Mouse (Mus musculus) hindbrain, postnatal 0 days (tissue): Measurements from ENCODE around the gene Sik3. TPM values are rescaled to one million over a fixed set of nuclear protein-coding genes. Genes with fewer than 3 reads are reported as not detected.
A peak's percentile ranks its signal among the peaks of the same experiment; 100 is the strongest.

Source experiments
- ATAC-seq: fragments of 200-750 bp; cut with Nextera tagmentation; 2 replicates; pipeline ENCODE4 v1.8.0; 2017; ENCODE audit warnings: mild to moderate bottlenecking, moderate TSS enrichment, moderate library complexity
- DNase-seq: peaks from one replicate; pipeline ENCODE4 v3.0.0-alpha.2; 2015; ENCODE audit warnings: low spot score
- H3K27ac ChIP-seq: fragments of 300-500 bp; sonication (generic); 2 replicates; pipeline ENCODE4 v1.5.1; 2014; ENCODE audit warnings: mild to moderate bottlenecking
- H3K27me3 ChIP-seq: fragments of 300-500 bp; sonication (generic); 2 replicates; pipeline ENCODE4 v1.6.1; 2014; ENCODE audit warnings: low read length, mixed read lengths; ENCODE audit not compliant: insufficient read depth
- H3K36me3 ChIP-seq: fragments of 300-500 bp; sonication (generic); 2 replicates; pipeline ENCODE4 v1.6.1; 2014; ENCODE audit warnings: low read length, mixed read lengths; ENCODE audit not compliant: insufficient read depth
- H3K4me1 ChIP-seq: fragments of 300-500 bp; sonication (generic); 2 replicates; pipeline ENCODE4 v1.6.1; 2014; ENCODE audit warnings: antibody characterized with exemption, low read length, mixed read lengths; ENCODE audit not compliant: insufficient read depth
- H3K4me2 ChIP-seq: fragments of 300-500 bp; sonication (generic); 2 replicates; pipeline ENCODE4 v1.6.1; 2014; ENCODE audit warnings: low read depth, mild to moderate bottlenecking, low read length, moderate library complexity, mixed read lengths
- H3K4me3 ChIP-seq: fragments of 300-500 bp; sonication (generic); 2 replicates; pipeline ENCODE4 v1.5.1; 2014; ENCODE audit warnings: low read length
- H3K9ac ChIP-seq: fragments of 300-500 bp; sonication (generic); replicated peaks from 2 replicates; pipeline ENCODE4 v1.6.1; 2014; ENCODE audit warnings: mild to moderate bottlenecking, low read length, moderate library complexity, mixed read lengths
- H3K9me3 ChIP-seq: fragments of 300-500 bp; sonication (generic); 2 replicates; pipeline ENCODE4 v1.6.1; 2016; ENCODE audit warnings: low read length, mixed read lengths
- CTCF ChIP-seq: IDR thresholded peaks from 2 replicates; pipeline ENCODE4 v1.5.1; 2016; ENCODE audit warnings: antibody characterized with exemption, control low read depth, low read depth
- WGBS: fragments of 180-500 bp; shearing (Covaris S2); extraction: QIAGEN DNeasy Blood & Tissue Kit; methylation state at CpG from one replicate; pipeline ENCODE4 v1.1.7; 2014; 5-methylcytosine and 5-hydroxymethylcytosine counted together
- polyA plus RNA-seq: library from polyadenylated mRNA; unstranded; fragments of >200 nt; fragmentation: Nextera tagmentation; extraction: Ambion mirVana; gene quantifications from 2 replicates; pipeline ENCODE4 v1.2.1, GENCODE M21; 2015
- total RNA-seq: library from RNA; depleted of rRNA; stranded (reverse); fragments of >200 nt; gene quantifications from 2 replicates; pipeline ENCODE4 v1.2.3, GENCODE M21; 2014

Gene Sik3
- total and polyA plus RNA-seq, 2 experiments from 2014 or later, result 12.5 to 37.1 TPM

DNA sequence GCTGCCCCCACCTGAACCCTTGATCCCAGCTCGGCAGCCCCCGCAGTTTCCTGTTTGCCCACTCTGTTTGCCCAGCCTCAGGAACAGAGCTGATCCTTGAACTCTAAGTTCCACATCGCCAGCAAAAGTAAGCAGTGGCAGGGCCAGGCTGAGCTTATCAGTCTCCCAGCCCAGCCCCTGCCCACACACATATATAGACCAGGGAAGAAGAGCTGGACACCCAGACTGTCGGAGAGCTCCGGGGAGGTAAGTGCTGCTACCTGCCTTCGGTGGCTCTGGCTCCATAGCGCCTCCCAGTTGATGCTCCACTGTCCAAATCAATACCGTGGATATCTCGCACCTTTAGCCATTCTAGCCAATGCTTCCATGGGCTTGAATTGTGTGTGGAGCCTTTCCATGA lies 215.9 kb downstream of the Sik3 start, which contains the start of gene Apoa1:
Gene Apoa1 (plus strand): TSS at position 90 of the 400 bp plus-strand sequence.
- peaks cover 3% of the 10 kb centered on the region; the same call in 1 of the 2 replicates for H3K4me1 ChIP-seq
- H3K9ac ChIP-seq, result no peak within 1 kb of the TSS
- no peak for TF ChIP-seq CTCF
- no peak within 1 kb of the TSS for H3K4me2 ChIP-seq
- ATAC-seq (no peak), DNase-seq (no peak)
- WGBS, result 66% methylated on average over 9 of the region's 9 CpGs
- H3K27me3 ChIP-seq, result no peaks in the 10 kb centered on the region
- H3K9me3 ChIP-seq, result no peaks in the 10 kb centered on the region
- no peaks in the 10 kb centered on the region; the same call in 1 of the 2 replicates for H3K36me3 ChIP-seq
- H3K4me3 ChIP-seq, result no peak within 1 kb of the TSS
- H3K27ac ChIP-seq, result no peak within 1 kb of the TSS

DNA sequence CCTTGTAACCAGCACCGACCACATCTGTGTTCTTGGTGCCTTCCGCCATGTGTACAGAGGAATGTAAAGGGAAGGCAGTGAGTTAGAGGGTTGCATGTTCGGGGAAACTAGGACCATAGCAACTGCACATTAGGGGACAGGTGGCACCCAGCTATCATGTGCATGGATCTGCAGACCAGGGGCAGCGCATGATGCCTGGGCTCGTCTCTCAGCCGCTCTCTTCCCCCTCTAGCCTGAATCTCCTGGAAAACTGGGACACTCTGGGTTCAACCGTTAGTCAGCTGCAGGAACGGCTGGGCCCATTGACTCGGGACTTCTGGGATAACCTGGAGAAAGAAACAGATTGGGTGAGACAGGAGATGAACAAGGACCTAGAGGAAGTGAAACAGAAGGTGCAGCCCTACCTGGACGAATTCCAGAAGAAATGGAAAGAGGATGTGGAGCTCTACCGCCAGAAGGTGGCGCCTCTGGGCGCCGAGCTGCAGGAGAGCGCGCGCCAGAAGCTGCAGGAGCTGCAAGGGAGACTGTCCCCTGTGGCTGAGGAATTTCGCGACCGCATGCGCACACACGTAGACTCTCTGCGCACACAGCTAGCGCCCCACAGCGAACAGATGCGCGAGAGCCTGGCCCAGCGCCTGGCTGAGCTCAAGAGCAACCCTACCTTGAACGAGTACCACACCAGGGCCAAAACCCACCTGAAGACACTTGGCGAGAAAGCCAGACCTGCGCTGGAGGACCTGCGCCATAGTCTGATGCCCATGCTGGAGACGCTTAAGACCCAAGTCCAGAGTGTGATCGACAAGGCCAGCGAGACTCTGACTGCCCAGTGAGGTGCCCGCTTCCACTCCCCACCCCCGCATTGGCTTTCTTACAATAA lies 217.2 kb downstream of the Sik3 start:
- peak overlapping the region; percentile 55 for H3K9ac ChIP-seq
- ATAC-seq, result peak; percentile 95
- peak overlapping the region; percentile 78 for H3K4me2 ChIP-seq
- DNase-seq, result peak; percentile 95
- H3K27ac ChIP-seq, result peak overlapping the region; percentile 77
- H3K4me1 ChIP-seq, result peaks cover 3% of the 10 kb centered on the region; the same call in 1 of the 2 replicates
- H3K4me3 ChIP-seq, result peak overlapping the region; percentile 41
- peak; percentile 90 for TF ChIP-seq CTCF
- H3K9me3 ChIP-seq, result no peaks in the 10 kb centered on the region
- 14% methylated on average over 37 of the region's 37 CpGs for WGBS
- H3K27me3 ChIP-seq, result no peaks in the 10 kb centered on the region
- no peaks in the 10 kb centered on the region; the same call in 1 of the 2 replicates for H3K36me3 ChIP-seq

DNA sequence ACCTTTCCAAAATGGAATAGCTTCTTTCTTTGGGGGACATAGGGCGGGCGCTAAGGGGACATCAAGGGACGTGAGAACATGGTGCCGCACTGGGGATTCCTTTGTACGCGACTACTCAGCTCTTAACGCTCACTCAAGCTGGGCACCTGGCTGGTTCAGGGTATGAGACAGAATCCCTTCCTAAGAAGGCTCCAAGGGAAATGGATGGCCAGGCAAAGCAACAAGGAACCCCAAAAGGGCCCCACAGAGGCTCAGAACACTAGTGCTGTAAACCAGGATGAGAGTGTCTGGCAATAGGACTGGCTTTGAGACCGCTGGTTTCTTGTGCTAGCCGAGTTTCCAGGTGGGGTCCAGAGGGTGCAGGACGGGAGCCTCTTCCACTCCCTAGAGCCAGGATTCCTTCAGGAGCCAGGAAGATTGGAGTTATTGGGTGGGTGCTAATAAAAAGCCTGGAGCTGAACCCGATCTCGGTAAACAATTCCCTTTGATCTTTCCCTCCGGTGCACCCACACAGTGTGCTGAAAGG lies 217.9 kb downstream of the Sik3 start:
- Histone ChIP-seq H3K36me3 (no peaks in the 10 kb centered on the region), H3K4me3 (peak overlapping the region; percentile 41), H3K4me1 (peaks cover 3% of the 10 kb centered on the region; the same call in 1 of the 2 replicates), H3K27ac (peak overlapping the region; percentile 77), H3K9me3 (no peaks in the 10 kb centered on the region), H3K9ac (peak overlapping the region; percentile 55), H3K4me2 (peak overlapping the region; percentile 78), H3K27me3 (no peaks in the 10 kb centered on the region)
- no peak for TF ChIP-seq CTCF
- ATAC-seq (no peak; the same call in 1 of the 2 replicates), DNase-seq (peak; percentile 28)
- 17% methylated on average over 13 of the region's 13 CpGs for WGBS

DNA sequence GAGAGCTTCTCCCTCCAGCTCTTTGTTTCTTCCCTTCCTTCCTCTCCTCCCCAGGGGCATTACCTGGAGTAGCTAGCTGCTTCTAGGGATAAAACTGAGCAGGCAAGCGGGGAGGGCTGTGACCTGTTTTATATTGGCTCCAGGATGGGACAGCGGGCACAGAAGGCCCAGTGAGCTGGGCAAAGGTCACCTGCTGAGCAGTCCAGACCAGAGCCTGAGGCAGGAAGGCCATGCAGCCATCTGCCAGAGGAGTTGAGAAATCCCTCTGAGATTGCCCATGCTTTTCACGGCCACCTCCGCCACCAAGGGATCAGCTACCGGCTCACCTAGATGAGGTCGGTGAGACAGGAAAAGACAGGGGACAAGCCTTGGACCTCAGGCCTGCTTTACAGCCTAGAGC lies 222.6 kb downstream of the Sik3 start:
- 83% methylated on average over 6 of the region's 6 CpGs for WGBS
- Histone ChIP-seq H3K27ac (no peak overlapping the region), H3K9ac (no peak overlapping the region), H3K36me3 (no peaks in the 10 kb centered on the region), H3K9me3 (no peaks in the 10 kb centered on the region), H3K27me3 (no peaks in the 10 kb centered on the region), H3K4me1 (no peaks in the 10 kb centered on the region), H3K4me2 (no peak overlapping the region), H3K4me3 (no peak overlapping the region)
- no peak for DNase-seq
- TF ChIP-seq CTCF, result no peak
- no peak for ATAC-seq

DNA sequence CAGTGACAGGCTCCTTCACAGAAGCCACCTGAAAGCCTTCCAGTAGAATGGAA lies 222.8 kb downstream of the Sik3 start, which contains the start of gene Apoc3:
Gene Apoc3 (minus strand): TSS at position 41 of the 53 bp plus-strand sequence.
- Histone ChIP-seq H3K9ac (no peak within 1 kb of the TSS), H3K4me3 (no peak within 1 kb of the TSS), H3K9me3 (no peaks in the 10 kb centered on the region), H3K4me1 (no peaks in the 10 kb centered on the region), H3K4me2 (no peak within 1 kb of the TSS), H3K27ac (no peak within 1 kb of the TSS), H3K36me3 (no peaks in the 10 kb centered on the region), H3K27me3 (no peaks in the 10 kb centered on the region)
- TF ChIP-seq CTCF, result no peak
- no peak for ATAC-seq
- no peak for DNase-seq

DNA sequence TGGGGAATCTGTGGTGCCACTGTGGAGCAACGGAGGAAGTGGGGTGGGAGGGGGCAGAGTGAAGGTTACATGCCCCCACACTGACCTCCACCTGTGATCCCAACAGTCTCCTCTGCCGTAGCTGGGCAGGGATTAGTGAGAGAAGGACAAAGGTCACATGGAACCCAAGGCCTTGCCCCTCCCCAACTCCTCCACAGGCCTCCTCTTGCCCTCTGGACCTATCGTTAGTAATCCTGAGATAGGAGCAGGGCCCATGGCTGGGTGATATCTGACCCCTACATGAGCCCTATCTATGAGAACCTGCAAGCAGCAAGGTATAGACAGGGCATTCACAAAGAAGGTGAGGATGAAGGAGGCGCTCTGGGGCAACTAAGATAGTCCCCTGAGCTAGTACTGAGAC lies 223.0 kb downstream of the Sik3 start:
- ATAC-seq (no peak), DNase-seq (no peak)
- no peak overlapping the region for H3K4me3 ChIP-seq
- no peaks in the 10 kb centered on the region for H3K9me3 ChIP-seq
- no peaks in the 10 kb centered on the region for H3K27me3 ChIP-seq
- H3K4me1 ChIP-seq, result no peaks in the 10 kb centered on the region
- no peak overlapping the region for H3K4me2 ChIP-seq
- no peak overlapping the region for H3K27ac ChIP-seq
- no peaks in the 10 kb centered on the region for H3K36me3 ChIP-seq
- WGBS, result 68% methylated on average over 4 of the region's 4 CpGs
- H3K9ac ChIP-seq, result no peak overlapping the region
- no peak for TF ChIP-seq CTCF

DNA sequence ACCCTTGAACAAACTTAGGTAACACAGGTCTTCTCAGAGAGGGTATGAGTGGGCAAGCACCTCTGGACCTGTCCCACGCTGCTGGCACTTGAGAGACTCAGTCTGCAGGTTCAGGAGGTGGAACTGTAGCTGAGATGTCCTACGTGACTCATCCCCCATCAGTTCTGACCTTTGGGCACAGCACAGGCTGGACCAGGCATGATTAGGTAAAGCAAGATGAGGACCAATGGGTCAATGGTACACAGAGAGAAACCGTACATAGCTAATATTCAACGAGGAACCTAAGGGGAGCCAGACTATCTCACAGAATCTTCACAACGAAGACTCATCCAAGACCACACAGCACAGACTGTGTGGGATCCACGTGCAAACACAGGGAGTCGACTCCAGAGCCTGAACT lies 226.2 kb downstream of the Sik3 start:
- WGBS, result 86% methylated on average over 7 of the region's 7 CpGs
- Histone ChIP-seq H3K9me3 (no peaks in the 10 kb centered on the region), H3K4me3 (no peak overlapping the region), H3K9ac (no peak overlapping the region), H3K27ac (no peak overlapping the region), H3K4me2 (no peak overlapping the region), H3K36me3 (no peaks in the 10 kb centered on the region), H3K4me1 (no peaks in the 10 kb centered on the region), H3K27me3 (no peaks in the 10 kb centered on the region)
- no peak for DNase-seq
- ATAC-seq, result no peak
- TF ChIP-seq CTCF, result no peak
